Mouse (Mus musculus): ENCODE results near the gene Wnt1.

The Wnt1 gene

DNA sequence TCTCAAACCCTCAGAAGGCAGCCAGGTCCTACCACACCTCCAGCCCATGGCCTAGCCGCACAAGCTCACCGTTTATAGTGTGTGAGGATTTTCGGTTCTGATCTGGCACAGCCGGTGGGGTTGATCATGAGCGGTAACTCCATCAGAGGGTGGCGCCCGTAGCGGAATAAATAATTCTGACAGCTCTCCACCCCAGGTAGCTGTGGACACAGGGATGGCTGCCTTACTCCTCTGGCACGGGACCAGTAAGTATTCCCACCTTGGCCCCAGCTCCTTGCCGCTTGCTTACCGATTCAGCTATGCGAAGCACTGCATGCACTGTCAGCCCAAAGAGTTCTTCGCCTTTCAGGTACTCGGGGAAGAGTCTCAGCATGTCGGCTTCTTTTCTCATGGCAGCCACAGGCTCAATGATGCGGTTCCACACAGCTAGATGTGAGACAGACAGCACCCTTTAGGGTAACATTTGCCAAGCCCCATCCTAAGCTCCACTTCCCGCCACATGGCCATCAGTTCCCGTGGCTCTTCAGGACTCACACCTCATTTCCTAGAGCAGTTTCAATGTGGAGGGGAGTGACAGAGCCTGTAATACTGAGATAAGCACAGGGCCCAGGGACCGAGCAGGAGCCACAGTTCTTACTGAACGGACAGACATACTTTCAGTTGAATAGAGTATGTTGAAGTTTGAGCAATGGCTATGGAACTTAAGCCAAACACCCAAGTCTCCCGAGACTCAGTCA, 47.5 kb downstream of the Wnt1 start:
- DNase-seq (ENCODE audit: low spot score in 2 of 2) = no peak

GRCm38 (mm10) chr15:98837743-98838103, 48.1 kb downstream of the Wnt1 start:
- DNase-seq (ENCODE audit: low spot score in 2 of 2) = no peak

DNA sequence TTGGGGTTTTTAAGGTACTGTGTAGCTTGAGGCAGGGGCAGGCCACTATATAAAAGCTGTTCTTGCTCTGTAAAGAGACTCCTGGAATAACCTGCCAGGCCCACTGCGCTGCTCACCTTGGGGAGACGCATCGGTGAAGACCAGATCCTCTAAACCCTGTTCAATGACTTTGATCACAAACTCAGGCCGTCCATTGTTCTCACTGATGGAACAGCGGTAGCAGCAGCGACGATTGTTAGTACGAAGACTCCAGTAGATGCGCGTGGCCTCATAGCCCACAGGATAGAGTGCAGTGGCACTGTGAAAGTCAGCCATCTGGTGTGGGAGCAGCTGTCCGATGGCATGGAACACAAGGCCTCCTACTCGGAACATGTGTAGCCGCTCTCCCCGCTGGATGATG, 49.5 kb downstream of the Wnt1 start:
- DNase-seq (ENCODE audit: low spot score in 2 of 2) = no peak

DNA sequence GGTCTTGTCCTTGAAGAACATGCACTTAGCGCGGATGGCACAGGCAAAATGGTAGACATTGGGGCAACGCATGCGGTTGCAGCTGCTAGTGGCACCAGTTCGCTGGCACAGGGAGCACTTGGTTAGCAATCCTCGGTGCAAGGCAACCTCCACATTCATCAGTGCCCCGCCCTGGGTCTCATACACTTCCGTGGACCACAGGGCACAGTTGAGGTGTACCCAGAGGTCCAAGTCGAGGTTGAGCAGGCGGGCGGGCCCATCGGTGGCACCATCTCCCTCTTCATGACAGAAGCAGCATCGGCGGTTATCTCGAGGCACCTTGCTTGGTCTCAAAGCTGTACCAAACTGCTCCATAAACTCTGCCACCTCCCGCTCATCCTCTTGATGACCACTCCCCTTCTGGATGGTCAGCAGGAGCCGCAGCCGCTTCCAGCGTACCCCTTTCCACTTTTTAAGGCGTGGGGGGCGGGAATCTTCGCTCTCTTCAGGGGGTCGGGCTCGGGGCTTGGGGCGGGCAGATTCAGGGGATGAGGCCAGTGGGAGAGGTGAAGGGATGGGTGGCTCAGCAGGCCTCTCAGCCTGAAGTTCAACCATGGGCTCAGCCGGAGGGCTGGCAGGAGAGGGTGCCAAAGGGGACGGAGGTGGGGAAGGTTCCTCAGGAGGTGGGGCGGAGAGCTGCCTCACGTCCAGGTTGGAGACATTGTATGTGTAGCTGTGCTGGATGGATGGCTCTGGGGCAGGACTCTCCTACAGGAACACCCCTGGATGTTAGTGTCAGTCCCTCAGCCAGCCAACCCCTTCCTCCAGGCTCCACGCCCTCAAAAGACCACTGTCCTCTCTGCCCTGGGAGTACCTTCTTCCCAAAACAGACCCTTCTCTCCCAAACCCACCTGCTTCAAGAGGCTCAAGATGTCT, 50.3 kb downstream of the Wnt1 start:
- DNase-seq (ENCODE audit: low spot score in 2 of 2) = no peak
